Mouse (Mus musculus) spleen, postnatal 36 days (tissue): Measurements from ENCODE around the gene Pla2g2d.
"Not testable (repeated sequence)": the region's sequence is repeated elsewhere in the genome, so short reads cannot be mapped to it uniquely, and the experiment has no call there.

Source experiments
- DNase-seq, 2 experiments: peaks; one replicate each; pipeline ENCODE4 v3.0.0; 2022; ENCODE audit warnings: low spot score in 2 of 2, mixed read lengths in 1 of 2

Pla2g2d gene

DNA sequence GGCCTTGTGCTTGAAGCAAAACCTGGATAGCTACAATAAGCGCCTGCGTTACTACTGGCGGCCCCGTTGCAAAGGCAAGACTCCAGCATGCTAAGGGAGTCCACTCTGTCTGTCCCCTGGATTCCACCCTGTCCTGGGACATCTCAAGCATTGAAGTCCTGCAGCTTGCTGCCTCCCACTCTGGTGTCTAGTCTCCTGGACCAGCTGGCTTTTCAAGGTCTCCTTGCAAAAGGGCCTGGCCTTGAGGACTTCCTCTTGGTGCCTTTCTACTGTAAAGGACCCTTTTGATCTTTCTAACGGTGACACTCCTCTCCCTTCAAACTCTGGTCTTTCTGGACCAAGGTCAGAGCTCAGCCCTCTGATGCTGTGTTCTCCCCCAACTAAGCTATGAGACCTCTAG lies 4.8 kb downstream of the Pla2g2d start:
- no peak for DNase-seq

DNA sequence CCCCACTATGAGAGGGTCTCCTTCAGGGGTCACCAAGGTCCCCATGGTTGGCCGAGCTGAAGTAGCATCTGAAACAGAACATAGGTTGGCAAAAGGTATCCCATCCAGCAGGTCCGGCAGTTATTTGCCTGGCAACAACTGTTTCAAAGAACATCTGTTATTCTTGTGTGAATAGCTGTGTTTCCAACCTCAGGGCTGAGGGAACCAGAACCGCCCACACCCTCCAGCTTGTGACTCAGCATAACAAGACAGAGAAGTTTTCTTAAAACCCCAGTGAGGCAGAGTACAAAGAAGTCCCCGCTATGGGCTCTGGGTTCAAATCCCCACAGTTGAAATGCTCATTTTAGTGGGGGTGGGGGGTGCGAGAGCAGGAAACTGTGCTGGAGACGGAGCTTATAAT lies 6.6 kb downstream of the Pla2g2d start:
- DNase-seq, result no peak

DNA sequence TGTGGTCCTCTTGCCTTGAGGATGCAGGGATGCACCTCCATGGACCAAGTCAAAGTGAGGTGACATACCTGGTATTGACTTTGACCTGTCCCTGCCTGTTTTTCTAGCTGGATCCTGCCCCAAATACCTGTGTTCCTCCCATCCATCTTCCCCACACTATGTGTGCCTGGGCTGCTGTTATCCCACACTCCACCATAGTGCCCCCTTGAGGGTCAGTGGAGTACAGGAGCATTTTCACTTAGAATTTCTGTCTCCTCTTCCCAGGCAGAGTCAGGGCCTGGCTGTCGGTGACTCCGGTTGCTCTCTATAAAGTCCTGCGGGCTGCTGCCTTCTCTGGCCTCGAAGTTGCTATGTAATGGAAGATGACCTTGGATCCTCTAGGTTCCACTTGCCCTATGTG lies 10.2 kb downstream of the Pla2g2d start:
- no peak for DNase-seq

DNA sequence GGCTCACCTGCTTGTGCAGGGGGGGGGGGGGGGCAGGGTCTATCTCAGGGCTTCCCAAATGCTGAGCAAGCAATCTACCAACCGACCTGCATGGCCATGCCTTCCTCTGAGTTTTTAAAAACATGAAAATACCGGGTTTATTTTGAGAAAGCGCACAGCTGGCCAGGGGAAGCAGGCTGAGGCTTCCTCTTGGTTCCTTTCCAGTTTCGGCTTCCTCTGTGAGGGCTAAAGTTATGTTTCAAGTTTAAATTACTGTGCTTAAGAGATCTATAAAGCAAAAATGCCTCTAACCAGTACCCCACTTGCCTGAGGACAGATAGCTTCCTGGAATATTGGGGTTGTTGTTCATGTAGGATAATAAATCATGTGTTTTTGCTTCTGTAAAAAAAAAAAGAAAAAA lies 10.6 kb downstream of the Pla2g2d start:
- DNase-seq, result peak in 1 of 2 experiments; percentile 9

DNA sequence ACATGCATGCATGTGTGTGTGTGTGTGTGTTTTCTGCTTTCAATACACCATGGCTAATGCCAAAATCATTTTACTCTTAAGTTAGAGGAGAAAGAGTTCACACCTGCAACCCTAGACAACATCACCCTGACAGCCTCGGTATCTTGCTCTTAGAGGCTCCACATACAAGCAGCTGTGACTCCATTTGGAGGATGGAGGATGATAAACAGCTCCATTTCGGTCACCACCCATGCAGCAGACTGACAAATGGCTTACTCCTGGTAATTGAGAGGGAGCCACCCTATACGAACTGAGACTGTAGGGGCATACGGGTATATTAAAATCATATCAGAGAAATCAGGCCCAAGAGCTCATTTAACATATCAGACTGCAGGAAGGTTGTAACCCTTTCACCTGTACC lies 12.8 kb downstream of the Pla2g2d start:
- DNase-seq, result no peak

DNA sequence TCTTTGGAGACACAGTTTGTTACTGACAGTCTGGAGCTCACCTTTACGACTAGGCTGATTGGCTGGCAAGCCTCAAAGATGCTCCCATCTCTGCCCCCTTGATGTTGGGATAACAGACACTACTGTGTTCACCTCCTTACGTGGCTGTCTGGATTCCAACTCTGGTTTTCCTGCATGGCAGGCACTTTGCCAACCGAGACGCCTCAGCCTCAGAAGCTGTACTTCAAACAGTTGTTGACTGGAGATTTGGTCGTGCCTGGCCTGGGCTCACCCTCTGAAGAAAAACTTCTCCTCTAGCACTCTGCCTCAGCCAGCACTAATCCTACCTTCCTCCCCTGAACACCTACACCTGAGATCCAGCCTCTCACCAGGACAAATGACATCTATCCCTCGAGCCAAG lies 15.9 kb downstream of the Pla2g2d start:
- DNase-seq, result no peak

DNA sequence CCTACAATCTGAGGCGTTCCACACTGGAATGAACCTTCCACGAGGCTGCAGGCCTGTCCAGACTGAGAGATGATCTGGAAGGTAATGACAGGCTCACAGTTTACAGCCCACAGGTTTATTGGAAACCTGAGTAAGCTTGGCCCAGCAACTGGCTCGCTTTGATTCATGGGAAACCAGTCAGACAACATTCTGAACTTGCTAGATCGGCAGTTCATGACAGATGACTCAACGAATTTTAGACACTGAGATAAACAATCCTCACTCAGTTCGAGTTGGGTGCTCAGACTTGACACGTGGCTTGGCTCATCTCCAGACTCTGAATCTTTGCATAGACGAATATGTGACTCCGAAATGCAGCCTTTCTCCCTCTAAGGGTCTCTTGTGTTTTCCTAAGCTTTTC lies 17.1 kb downstream of the Pla2g2d start:
- no peak for DNase-seq

DNA sequence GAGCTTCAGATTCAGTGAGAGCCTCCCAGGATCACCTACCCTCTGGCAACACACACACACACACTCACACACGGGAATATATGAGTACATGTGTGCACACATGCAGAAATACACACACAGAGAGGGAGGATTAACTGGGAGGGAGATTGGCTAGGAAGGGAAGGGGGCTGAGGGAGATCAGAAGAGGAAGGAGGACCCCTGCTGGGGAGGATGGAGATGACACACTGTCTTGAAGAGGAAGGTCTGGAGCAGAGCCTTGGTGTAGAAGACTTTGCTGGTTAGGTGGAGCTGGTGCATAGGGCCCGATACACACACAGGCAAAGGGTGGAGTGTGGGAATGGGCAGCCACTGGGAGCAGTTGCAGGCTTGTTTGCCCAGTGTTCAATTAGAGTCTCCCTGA lies 17.7 kb downstream of the Pla2g2d start:
- DNase-seq, result no peak

DNA sequence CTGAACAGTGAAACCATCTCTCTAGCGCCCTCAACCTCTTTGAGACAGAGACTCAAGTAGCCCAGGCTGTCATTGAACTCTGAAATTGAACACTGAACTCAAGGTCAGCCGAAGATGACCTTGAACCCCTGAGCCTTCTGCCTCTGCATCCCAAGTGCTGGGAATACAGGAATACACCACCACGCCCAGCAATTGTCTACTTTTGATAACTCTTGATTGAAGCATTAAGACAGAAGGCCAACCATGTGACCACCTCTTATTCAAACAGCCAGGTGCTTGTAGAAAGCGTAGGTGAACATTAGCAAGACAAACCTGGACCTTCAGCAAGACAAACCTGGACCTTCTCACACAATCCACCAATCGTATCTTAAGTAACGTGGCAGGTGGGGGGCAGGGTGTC lies 18.8 kb downstream of the Pla2g2d start:
- DNase-seq, result no peak

DNA sequence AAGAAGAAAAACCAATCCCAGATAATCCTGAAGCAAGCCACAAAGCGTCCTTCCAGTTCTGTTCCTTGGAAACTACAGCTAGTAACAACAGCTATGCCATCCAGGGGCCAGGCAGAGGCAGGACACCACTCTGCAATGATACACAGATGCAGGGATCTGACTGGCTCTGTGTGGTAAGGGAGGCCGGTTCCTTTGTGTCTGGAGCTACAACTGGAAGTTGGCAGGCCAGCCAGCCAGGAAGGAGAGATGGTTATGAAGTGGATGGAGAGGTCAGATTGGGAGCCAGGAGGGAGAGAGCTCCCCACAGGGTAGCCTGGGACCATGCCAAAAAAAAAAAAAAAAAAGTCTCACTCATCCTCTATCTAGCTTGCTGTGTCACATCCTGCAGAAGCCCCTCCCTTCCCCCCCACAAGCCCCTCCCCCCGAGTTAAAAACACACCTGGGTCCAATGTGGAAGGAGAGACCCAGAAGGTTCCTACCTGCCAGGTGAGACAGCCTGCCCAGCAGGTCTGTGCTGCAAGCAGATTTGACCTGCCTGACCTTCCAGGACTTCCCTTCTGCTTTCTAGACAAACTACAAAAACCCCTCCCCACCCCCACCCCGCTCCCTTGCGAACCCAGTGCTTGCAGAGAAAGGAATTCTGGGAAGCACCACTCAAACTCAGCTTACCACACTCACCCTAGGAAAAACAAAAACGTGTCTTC lies 21.1 kb downstream of the Pla2g2d start:
- DNase-seq, result no peak

DNA sequence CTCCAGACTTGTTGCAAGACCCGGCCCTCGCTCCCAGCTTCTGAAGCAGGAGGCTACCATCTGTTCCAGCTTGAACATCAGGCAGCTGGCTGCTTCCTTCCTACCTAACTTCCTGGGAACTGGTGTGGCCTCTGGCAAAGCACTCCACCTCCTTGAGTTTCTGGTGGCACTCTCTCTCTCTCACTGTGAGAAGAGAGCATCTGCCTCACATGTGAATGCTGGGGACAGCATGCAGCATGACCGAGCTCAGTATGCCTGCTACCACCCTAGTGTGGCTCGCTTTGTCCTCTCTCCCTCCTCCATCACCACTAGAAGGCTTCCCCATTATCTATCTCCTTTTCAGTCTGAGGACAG lies 21.7 kb downstream of the Pla2g2d start:
- DNase-seq, result no peak

DNA sequence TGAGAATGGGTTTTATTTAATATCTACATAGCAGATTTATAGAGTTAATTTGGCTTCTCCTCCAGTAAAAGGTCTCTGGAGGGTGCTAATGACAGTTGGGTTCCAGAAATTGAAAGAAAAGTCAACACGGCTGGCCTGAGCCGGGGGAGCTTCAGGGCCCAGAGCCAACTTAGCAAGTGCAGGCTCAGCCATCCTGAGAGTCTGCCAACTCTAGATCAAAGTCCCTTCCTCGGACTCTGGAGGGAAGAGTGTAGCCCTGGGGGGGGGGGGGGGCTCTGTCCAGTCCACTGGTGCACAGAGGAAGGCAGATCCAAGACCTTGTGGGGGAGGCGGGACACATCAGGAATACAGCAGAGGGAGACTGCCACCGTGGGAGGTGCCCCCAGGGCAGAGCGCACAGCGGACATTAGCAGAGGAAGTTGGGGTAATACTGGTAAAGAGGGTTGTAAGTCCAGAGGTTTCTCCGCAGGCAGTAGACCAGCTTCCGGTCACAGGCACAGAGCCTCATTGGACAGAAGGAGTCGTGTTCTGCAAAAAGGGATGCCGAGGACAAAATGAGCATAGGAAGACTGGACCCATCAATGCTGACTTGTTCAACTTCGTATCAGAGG lies 24.7 kb downstream of the Pla2g2d start:
- DNase-seq, result no peak

DNA sequence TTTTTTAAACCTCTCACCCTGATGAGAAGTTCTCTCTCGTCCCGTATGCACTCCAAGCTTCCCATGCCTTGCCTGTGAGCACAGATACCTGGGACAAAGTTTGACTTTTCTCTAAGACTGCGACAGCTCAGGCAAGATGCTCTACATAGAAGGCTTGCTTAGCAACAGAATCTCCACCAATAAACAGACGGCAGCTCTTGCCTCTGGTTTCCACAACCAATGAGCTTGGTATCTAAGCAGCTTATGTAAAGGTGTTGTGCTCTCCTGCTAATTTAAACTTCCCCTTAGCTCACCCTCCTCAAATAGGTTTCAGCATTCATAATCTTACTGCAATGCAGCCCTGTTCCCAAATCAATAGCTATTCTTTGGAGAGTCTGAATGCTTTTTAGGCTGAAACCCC lies 26.1 kb downstream of the Pla2g2d start:
- DNase-seq, result no peak

DNA sequence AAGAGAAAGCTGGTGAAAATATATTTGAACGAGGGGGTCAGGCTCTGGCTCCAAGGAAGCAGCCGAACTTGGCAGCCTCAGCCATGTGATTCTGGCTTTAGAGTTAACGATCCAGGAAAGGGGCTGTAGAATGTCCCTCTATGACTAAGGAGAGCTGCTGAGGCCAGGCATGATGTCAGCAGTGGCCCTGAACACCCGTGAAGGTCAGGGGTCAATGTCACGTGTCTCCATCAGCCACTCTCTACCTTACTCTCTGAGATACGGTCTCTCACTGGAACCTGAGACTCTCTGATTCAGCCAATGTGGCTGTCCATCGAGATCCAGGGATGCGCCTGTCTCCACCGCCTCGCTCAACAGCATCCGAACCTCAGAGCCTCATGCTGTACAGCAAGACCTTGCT lies 27.4 kb downstream of the Pla2g2d start:
- DNase-seq, result no peak

DNA sequence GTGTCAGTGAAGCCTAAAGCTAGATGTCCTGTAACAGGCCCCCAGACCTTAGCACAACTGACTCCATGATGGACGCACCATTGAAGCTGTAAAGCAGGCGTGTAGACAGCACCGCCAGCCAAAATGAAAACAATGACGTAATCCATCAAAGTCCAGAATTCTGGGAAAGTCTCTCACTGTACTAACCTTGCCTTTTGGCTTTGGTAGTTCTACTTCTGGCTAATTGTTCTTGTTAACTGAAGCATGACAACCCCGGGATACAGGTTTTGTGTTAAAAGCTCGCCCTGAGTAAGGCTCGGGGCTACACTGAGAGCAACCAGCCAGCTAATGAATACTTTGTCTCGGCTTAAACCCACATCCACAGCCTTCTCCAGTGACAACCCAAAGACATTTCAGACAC lies 29.7 kb downstream of the Pla2g2d start:
- no peak for DNase-seq

DNA sequence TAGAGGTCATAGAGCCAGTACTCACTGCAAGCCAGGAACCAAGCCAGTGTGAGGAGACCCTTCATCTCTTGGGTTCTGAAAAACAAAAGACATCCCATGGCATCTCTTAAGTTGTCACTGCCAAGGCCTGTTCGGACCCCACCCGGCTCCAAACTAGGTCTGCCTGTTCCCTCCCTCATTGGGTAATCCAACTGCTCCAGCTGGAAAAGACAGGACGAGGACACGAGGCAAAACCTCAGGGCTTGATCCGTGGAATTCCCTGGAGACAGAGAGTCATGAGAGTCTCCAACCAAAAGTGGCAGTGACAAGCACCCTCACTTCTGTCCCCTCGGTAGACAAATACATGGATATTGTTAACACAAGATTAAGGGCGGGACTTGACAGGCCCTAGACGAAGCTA lies 30.6 kb downstream of the Pla2g2d start:
- no peak for DNase-seq

DNA sequence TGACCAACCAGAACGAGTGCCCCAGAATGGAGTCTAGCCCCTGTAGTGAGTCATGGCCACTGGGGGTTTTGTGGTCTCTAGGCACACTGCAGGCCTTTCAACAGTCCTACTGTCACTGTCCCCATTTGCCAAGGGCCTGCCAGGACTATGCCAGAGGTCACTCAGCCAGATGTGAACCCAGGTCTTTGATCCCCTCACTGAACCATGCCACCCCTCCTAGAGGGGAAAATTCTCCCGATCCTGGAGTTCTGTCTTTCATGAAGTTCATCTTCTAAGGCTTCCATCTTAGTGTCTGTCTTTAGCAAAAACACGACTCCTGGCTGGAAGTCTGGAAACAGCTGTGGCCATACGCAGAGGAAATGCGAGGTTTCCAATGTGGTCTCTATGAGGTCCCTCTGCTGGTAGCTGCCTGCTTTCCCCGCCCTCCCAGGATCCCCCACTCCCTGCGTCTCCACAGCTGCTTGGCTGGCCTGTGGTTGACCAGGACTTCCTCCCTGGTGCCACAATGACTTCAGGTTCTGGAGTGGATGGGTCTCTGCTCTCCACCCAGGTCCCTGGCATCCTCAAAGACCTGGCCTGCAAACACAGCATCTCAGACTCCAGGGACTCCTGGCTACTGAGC lies 31.5 kb downstream of the Pla2g2d start:
- no peak for DNase-seq

DNA sequence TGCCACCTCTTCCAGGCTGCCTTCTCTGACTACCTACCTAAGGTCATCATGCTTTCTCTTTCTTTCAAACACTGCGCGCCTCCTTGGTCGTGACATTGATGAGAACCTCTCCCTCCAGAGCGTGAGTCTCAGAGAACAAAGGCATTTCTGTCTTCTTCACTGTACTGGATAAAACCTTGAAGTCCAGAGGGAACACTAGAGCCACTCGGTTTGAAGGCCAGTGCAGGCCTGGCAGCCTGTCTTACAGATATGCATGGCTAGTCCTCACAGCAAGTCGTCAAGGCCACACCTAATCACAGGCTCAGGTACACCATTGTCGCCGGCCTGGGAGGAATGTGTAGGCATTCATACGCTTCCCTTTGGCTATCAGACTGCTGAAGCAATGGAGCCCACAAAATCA lies 40.6 kb downstream of the Pla2g2d start:
- no peak for DNase-seq

DNA sequence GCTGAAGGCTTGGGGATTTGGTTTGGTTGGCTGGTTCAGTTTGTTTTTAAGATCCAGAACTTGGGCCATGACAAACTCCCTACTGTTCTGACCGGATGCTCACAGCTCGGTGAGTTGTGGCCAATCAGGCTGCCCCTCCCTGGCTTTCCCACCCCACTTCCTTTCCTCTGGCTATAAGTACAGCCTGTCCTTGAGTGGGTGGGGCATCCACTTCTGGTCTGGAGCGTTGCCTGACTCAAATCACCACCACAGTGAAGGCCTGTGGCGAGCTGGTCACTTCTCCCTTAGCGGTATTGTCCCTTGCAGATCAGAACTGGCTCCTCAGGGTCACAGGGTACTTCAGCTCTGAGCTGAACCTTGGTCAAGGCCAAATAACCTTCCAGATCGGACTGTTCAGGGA lies 42.2 kb downstream of the Pla2g2d start:
- DNase-seq, result peak in 1 of 2 experiments; percentile 20

DNA sequence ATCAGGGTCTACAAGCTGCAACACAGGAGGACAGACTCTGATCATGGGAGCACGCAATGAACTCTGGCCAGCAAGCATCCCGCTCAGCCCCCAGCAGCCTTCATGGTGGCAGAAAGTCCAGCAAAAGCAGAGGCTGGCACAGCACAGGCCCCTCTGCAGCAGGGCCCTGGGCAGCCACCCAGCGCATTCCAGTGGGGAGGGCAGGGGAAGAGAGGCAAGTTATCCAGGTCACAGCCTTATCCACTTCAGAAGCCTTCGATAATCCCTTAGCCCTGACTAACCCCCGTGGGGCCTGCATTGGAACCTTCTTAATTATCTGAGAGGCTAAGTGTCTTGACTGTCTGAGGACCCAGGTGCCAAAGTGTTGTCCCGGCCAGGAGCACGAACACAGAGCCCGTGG lies 43.6 kb downstream of the Pla2g2d start:
- DNase-seq, result no peak

DNA sequence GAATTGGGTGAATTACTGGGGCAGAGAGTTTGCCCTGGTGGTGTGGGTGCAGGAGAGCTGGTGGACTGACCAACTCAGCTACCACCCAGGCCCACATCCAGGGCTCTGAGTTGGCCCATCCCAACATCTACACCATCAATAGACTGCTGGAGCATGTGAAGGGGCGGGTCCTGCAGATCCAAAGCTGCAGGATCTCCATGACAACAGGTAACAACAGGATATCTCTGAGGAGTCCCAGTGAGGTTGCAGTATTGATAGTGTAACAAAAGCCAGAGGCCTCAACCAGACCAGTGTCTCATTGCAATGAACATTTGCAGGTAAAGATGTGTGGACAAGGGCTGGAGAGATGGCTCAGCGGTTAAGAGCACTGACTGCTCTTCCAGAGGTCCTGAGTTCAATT lies 45.5 kb downstream of the Pla2g2d start:
- DNase-seq, result no peak

DNA sequence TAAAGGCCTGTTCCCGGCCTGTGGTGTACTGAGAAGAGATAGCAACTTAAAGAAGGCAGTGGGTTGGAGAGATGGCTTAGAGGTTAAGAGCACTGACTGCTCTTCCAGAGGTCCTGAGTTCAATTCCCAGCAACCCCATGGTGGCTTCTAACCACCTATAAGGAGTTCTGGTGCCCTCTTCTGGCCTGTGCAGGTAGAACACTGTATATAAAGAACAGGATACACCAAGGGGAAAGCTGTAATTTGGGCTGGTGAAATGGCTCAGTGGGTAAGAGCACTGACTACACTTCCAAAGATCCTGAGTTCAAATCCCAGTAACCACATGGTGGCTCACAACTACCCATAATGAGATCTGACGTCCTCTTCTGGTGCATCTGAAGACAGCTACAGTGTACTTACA lies 48.6 kb downstream of the Pla2g2d start:
- not testable (repeated sequence) for DNase-seq

DNA sequence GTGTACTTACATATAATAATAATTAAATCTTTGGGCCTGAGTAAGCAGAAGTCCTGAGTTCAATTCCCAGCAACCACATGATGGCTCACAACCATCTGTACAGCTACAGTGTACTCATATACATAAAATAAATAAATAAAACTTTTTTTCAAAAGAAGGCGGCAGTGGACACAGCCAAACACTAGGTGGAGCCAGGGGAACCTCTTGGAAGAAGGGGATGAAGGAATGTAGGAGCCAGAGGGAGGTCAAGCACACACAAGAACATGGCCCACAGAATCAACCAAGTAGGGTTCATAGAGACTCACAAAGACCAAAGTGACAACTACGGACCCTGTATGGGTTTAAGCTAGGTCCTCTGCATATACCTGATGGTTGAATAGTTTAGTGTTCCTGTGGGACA lies 49.1 kb downstream of the Pla2g2d start:
- no peak for DNase-seq
